Mouse (Mus musculus) brown adipose tissue, adult 24 weeks (tissue): ENCODE results near the gene Zfp94. TPM values are rescaled to one million over a fixed set of nuclear protein-coding genes. Genes with fewer than 3 reads are reported as not detected.

ENCODE experiments used
- H3K27ac ChIP-seq: fragments of 200-500 bp; replicated peaks from 2 replicates; pipeline ENCODE4 v1.5.1; 2012; ENCODE audit warnings: low read depth, mild to moderate bottlenecking, low read length
- H3K4me1 ChIP-seq: fragments of 200-500 bp; 2 replicates; pipeline ENCODE4 v1.6.1; 2012; ENCODE audit warnings: low read length, mixed read lengths; ENCODE audit not compliant: control insufficient read depth, insufficient read depth, insufficient read length
- H3K4me3 ChIP-seq: fragments of 200-500 bp; 2 replicates; pipeline ENCODE4 v1.5.1; 2012; ENCODE audit warnings: low read depth, mild to moderate bottlenecking, low read length, moderate library complexity; ENCODE audit not compliant: insufficient read depth
- polyA plus RNA-seq: library from polyadenylated mRNA; stranded (reverse); fragments of >200 nt; gene quantifications from 2 replicates; pipeline ENCODE4 v1.2.4, GENCODE M21; 2012; ENCODE audit not compliant: missing spikeins, insufficient read depth, insufficient read length

Gene Zfp94
- polyA plus RNA-seq, 1 experiment = 4.5 TPM

- peak overlapping the region; percentile 79 for H3K4me3 ChIP-seq
- H3K4me1 ChIP-seq = peaks cover 4% of the 10 kb centered on the region; the same call in 1 of the 2 replicates
- peak overlapping the region; percentile 58; the same call in 1 of the 2 replicates for H3K27ac ChIP-seq
Measured at GRCm38 (mm10) chr7:24269667-24270287, 46.7 kb downstream of the Zfp94 start.

- Histone ChIP-seq H3K27ac (no peak overlapping the region), H3K4me3 (no peak overlapping the region), H3K4me1 (peaks cover 4% of the 10 kb centered on the region; the same call in 1 of the 2 replicates)
Measured at GRCm38 (mm10) chr7:24269256-24269655, 47.2 kb downstream of the Zfp94 start.

DNA sequence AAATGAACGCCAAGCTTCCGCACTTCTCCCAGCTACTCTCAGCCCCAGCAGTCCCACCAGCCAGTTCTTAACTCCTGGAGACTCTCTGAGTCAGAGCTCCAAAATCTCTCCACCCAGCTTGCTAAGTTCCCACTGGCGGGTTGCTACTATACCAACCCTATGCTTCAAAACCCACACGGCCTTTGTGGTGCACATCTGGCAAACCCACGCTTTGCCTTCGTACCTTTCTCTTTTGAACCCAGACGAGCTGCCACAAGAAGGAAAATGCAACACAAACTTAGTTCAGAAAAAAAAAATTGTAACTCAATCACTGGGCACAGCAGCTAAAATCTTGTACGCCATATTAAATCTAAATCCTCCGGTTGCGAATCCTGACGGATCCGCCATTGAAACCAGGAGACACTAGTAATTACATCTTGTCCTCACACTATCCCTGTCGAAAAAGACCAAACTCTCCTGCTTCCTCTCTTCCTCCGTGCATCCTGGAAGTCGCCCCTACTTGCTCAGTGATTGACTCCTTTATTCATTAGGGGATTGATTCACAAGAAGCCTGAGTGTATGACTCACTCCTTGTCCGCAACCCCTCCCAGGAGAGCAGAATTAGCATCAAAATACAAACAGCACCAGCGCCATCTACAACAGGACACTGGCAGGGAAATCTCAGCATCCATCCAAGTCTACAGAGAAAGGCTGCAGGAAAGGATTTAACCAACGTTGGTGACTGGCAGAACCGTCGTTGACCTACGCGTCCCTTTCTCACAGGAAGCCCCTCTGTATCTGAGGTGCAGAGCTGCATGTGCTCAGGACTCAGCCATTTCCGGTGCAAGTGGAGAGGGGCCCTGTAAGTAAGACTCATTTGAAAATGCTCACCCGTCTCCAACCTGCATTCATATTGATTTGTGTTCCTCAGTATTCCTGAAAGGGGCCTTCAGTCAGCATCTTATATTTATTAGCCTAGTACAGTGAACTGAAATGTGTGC lies 48.0 kb downstream of the Zfp94 start:
- Histone ChIP-seq H3K4me3 (no peak overlapping the region), H3K27ac (no peak overlapping the region), H3K4me1 (peaks cover 4% of the 10 kb centered on the region; the same call in 1 of the 2 replicates)

GRCm38 (mm10) chr7:24260000-24260312 lies 56.5 kb downstream of the Zfp94 start:
- Histone ChIP-seq H3K27ac (no peak overlapping the region), H3K4me3 (no peak overlapping the region), H3K4me1 (no peaks in the 10 kb centered on the region; the same call in 1 of the 2 replicates)

DNA sequence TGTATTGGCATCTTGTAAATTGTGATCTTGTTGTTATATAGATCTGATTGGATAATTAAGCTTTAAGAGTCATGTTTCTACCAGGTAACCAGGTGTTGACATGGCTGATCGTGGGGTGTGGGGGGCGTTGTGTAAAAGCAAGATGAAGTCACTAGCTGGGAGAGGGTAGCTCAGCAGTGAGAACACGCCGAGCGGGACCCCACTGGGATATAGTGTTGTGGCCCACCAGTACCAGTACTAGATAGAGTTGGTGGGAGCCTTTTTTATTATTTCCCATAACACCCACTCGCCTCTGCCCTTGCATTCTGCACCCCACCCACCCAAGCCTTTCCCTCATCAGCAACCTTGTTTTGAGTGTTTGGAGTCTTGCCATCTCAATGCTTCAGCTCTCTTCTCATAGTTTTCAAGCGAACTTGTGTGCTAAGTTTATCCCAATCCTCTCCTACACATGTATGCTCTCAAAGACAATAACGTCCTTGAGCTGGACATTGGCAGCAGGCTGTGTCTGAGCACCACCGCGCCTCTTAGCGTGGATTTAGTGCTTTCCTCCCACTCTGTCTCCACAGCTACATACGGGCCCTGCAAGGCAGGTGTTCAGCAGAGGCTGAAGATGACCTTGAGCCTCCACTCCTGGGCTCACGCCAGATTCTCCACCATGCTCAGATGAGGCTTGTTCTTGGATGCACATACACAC lies 57.0 kb downstream of the Zfp94 start:
- H3K27ac ChIP-seq = no peak overlapping the region
- H3K4me3 ChIP-seq = no peak overlapping the region
- no peaks in the 10 kb centered on the region; the same call in 1 of the 2 replicates for H3K4me1 ChIP-seq

DNA sequence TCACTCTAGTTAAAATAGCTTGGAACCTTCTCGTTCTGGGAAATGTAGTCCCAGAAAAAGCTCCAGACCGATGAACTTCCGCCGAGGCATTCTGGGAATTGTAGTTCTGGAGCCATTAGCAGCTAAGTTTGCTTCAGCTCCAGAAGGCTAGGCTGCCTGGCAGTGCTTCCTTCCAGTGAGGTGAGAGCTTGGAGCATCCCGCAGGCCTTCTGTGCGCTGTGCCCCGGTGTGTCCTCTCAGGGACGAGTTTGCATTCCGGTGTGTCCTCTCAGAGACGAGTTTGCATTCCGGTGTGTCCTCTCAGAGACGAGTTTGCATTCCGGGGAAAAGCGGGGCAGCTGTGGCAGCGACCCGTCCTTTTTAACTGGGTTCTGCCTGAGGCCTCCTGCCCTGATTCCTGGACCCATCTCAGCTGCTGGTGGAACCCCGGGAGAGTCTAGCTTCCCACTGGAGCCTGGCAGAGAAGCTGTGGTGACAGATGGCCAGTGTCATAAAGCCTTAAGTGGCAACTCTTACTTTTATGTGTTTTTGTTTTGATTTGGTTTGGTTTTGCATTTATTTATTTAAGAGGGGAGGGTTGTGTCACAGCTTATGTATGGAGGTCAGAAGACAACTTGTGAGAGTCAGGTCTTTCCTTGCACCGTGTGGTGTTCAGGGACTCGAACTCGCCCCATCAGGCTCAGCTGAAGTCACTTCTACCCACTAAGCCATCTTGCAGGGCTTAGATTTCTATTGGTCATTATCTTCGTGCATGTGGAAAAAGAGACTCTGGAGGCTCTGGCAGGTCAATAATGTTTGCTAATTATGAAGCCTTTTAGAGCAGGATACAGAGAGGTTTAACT lies 61.6 kb downstream of the Zfp94 start, which contains the start of gene Zfp108:
Zfp108 (plus strand) TSS at position 162 of the 842 bp plus-strand sequence.
- Histone ChIP-seq H3K27ac (no peak within 1 kb of the TSS), H3K4me1 (no peaks in the 10 kb centered on the region; the same call in 1 of the 2 replicates), H3K4me3 (peak within 1 kb of the TSS; percentile 80)

GRCm38 (mm10) chr7:24253779-24254615 lies 62.5 kb downstream of the Zfp94 start:
- Histone ChIP-seq H3K27ac (no peak overlapping the region), H3K4me3 (peak overlapping the region; percentile 80; the same call in 1 of the 2 replicates), H3K4me1 (no peaks in the 10 kb centered on the region; the same call in 1 of the 2 replicates)

Other genes starting within 250 kb of the Zfp94 start
- 11.1 and 11.7 TPM in 2 replicates for gene Zfp180, start 234.7 kb downstream of the Zfp94 start, polyA plus RNA-seq
- gene Zfp112, start 204.4 kb downstream of the Zfp94 start, polyA plus RNA-seq = 1.4 and 1.5 TPM in 2 replicates
- 2.4 and 4.4 TPM in 2 replicates for gene Zfp235, start 182.5 kb downstream of the Zfp94 start, polyA plus RNA-seq
- not detected in 2 replicates for gene Zfp114, start 141.6 kb downstream of the Zfp94 start, polyA plus RNA-seq
- 1.5 and 1.7 TPM in 2 replicates for gene Zfp111, start 105.2 kb downstream of the Zfp94 start, polyA plus RNA-seq
- gene Zfp109, start 79.1 kb downstream of the Zfp94 start, polyA plus RNA-seq = 0.46 TPM in 1 of 2 replicates, not detected in the other
- 0.88 and 1.8 TPM in 2 replicates for gene Zfp108, start 61.9 kb downstream of the Zfp94 start, polyA plus RNA-seq
- 1.4 and 4.4 TPM in 2 replicates for gene Zfp93, start 46.2 kb downstream of the Zfp94 start, polyA plus RNA-seq
- 1.5 and 2.0 TPM in 2 replicates for gene Zfp61, start 15.4 kb downstream of the Zfp94 start, polyA plus RNA-seq
- gene Tescl, start 17.3 kb upstream of the Zfp94 start, polyA plus RNA-seq = not detected in 2 replicates
- gene Lypd5, start 32.5 kb upstream of the Zfp94 start, polyA plus RNA-seq = not detected in 2 replicates
- not detected in 2 replicates for gene Kcnn4, start 53.6 kb upstream of the Zfp94 start, polyA plus RNA-seq
- 6.1 and 8.2 TPM in 2 replicates for gene Smg9, start 83.0 kb upstream of the Zfp94 start, polyA plus RNA-seq
- gene Irgc1, start 135.6 kb upstream of the Zfp94 start, polyA plus RNA-seq = not detected in 2 replicates
- 3.0 TPM in 1 of 2 replicates, not detected in the other for gene Plaur, start 145.8 kb upstream of the Zfp94 start, polyA plus RNA-seq
- gene Cadm4, start 165.4 kb upstream of the Zfp94 start, polyA plus RNA-seq = 3.1 and 3.5 TPM in 2 replicates
- 3.0 and 4.7 TPM in 2 replicates for gene Zfp428, start 190.3 kb upstream of the Zfp94 start, polyA plus RNA-seq
- gene AC161166.1, start 195.8 kb upstream of the Zfp94 start, polyA plus RNA-seq = not detected in 2 replicates
- gene Irgq, start 214.0 kb upstream of the Zfp94 start, polyA plus RNA-seq = 9.1 and 9.2 TPM in 2 replicates
- gene Pinlyp, start 229.5 kb upstream of the Zfp94 start, polyA plus RNA-seq = not detected in 2 replicates
- 20.7 and 22.5 TPM in 2 replicates for gene Xrcc1, start 229.6 kb upstream of the Zfp94 start, polyA plus RNA-seq